Mouse (Mus musculus) left cerebral cortex, postnatal 14 days (tissue): ENCODE measurements around the gene Tnfrsf21. TPM values are rescaled to one million over a fixed set of nuclear protein-coding genes. Genes with fewer than 3 reads are reported as not detected.

Experiments used
- DNase-seq, 2 experiments: peaks; one replicate each; pipeline ENCODE4 v3.0.0; 2021 to 2022; ENCODE audit warnings: low spot score in 2 of 2, mixed read lengths in 1 of 2
- intact Hi-C: fragments of 180-260 bp; cut with DNase I; formaldehyde crosslinking; loops from one replicate; pipeline ENCODE4 v1.15.1; 2025
- total RNA-seq, 2 experiments: library from RNA; stranded (reverse); gene quantifications; 2 replicates each; pipeline ENCODE4 v1.2.3; 2021

The Tnfrsf21 gene
- total RNA-seq, 2 experiments from 2014 or later, result 75.4 to 79.0 TPM

GRCm38 (mm10) chr17:43072142-43072786 lies 55.9 kb downstream of the Tnfrsf21 start:
- intact Hi-C loops, result no loop called here
- peak in 1 of 2 experiments; percentile 22 for DNase-seq

- intact Hi-C loops, result no loop called here
- DNase-seq, result no peak
Observed at GRCm38 (mm10) chr17:43072787-43073148, 56.4 kb downstream of the Tnfrsf21 start.

- intact Hi-C loops, result no loop called here
- no peak for DNase-seq
Observed at GRCm38 (mm10) chr17:43074391-43074790, 58.0 kb downstream of the Tnfrsf21 start.

GRCm38 (mm10) chr17:43075100-43075499 lies 58.7 kb downstream of the Tnfrsf21 start:
- intact Hi-C loops, result loop anchor here (5.0 kb wide), 1 partner anchor 58 kb away; the partner anchor contains the start of gene Tnfrsf21

GRCm38 (mm10) chr17:43075937-43076336 lies 59.6 kb downstream of the Tnfrsf21 start:
- intact Hi-C loops, result loop anchor here (5.0 kb wide), 1 partner anchor 59 kb away; the partner anchor contains the start of gene Tnfrsf21

More at GRCm38 (mm10) chr17:43075100-43075499, 58.7 kb downstream of the Tnfrsf21 start:
- DNase-seq, result no peak

GRCm38 (mm10) chr17:43076801-43077493 lies 60.6 kb downstream of the Tnfrsf21 start:
- intact Hi-C loops, result loop anchor here (5.0 kb wide), 1 partner anchor 60 kb away; the partner anchor contains the start of gene Tnfrsf21
- DNase-seq, result peak; percentile 77 to 86

More at GRCm38 (mm10) chr17:43075937-43076336, 59.6 kb downstream of the Tnfrsf21 start:
- no peak for DNase-seq

- DNase-seq, result no peak
- intact Hi-C loops, result loop anchor here (5.0 kb wide), 1 partner anchor 60 kb away; the partner anchor contains the start of gene Tnfrsf21
Observed at GRCm38 (mm10) chr17:43077540-43077939, 61.2 kb downstream of the Tnfrsf21 start.

- DNase-seq, result no peak
- intact Hi-C loops, result no loop called here
Observed at GRCm38 (mm10) chr17:43081225-43081624, 64.9 kb downstream of the Tnfrsf21 start.

GRCm38 (mm10) chr17:43089496-43089895 lies 73.1 kb downstream of the Tnfrsf21 start:
- no peak for DNase-seq
- intact Hi-C loops, result no loop called here

GRCm38 (mm10) chr17:43090948-43091724 lies 74.8 kb downstream of the Tnfrsf21 start:
- intact Hi-C loops, result loop anchor here (5.0 kb wide), 1 partner anchor 74 kb away; the partner anchor contains the start of gene Tnfrsf21
- DNase-seq, result no peak

- intact Hi-C loops, result loop anchor here (5.0 kb wide), 1 partner anchor 75 kb away; the partner anchor contains the start of gene Tnfrsf21
- DNase-seq, result no peak
Observed at GRCm38 (mm10) chr17:43092280-43092995, 76.1 kb downstream of the Tnfrsf21 start.

- intact Hi-C loops, result loop anchor here (5.0 kb wide), 1 partner anchor 77 kb away; the partner anchor contains the start of gene Tnfrsf21
- no peak for DNase-seq
Observed at GRCm38 (mm10) chr17:43094285-43094684, 77.9 kb downstream of the Tnfrsf21 start.

- intact Hi-C loops, result no loop called here
- no peak for DNase-seq
Observed at GRCm38 (mm10) chr17:43097101-43097688, 80.8 kb downstream of the Tnfrsf21 start.

- DNase-seq, result no peak
- intact Hi-C loops, result no loop called here
Observed at GRCm38 (mm10) chr17:43106108-43106507, 89.8 kb downstream of the Tnfrsf21 start.

- DNase-seq, result no peak
- intact Hi-C loops, result no loop called here
Observed at GRCm38 (mm10) chr17:43107338-43107737, 91.0 kb downstream of the Tnfrsf21 start.

- DNase-seq, result no peak
Observed at GRCm38 (mm10) chr17:43109501-43109900, 93.1 kb downstream of the Tnfrsf21 start.

GRCm38 (mm10) chr17:43110168-43110885 lies 94.0 kb downstream of the Tnfrsf21 start:
- intact Hi-C loops, result no loop called here
- DNase-seq, result peak in 1 of 2 experiments; percentile 10

More at GRCm38 (mm10) chr17:43109501-43109900, 93.1 kb downstream of the Tnfrsf21 start:
- intact Hi-C loops, result no loop called here
